Mouse (Mus musculus): ENCODE measurements at regions not wholly inside any gene's neighbourhood (a gene's known extent, or its start where the extent isn't known, plus 50 kb on each side); places are given as distances from the start of the nearest gene placed in this dataset.

- peak; percentile 46 to 80 (median 53) for TF ChIP-seq CTCF (IDR thresholded peaks at IDR 0.05 in 2 of 3, conservative IDR thresholded peaks at IDR 0.05 in 1 of 3; ENCODE audit: control insufficient read depth in 1 of 3, insufficient read depth in 1 of 3, low read depth in 2 of 3, low read length in 3 of 3, poor library complexity in 1 of 3, severe bottlenecking in 1 of 3)
- no peak for TF ChIP-seq EP300 (IDR thresholded peaks at IDR 0.05; ENCODE audit: low read depth in 1 of 2, low read length in 2 of 2)
- TF ChIP-seq MAFK (IDR thresholded peaks at IDR 0.05; ENCODE audit: borderline replicate concordance, low read depth, low read length), result no peak
- no peak for TF ChIP-seq CHD2 (IDR thresholded peaks at IDR 0.05; ENCODE audit: low read length)
- TF ChIP-seq NELFE (IDR thresholded peaks at IDR 0.05; ENCODE audit: low read depth, low read length), result no peak
- TF ChIP-seq BHLHE40 (IDR thresholded peaks at IDR 0.05; ENCODE audit: borderline replicate concordance, low read depth, low read length), result no peak
Observed at GRCm38 (mm10) chr1:184262975-184263374, 228.9 kb upstream of the 1700056E22Rik start.

Data from MEL (cell line).